Mouse (Mus musculus) liver, embryonic 11.5 days (tissue): ENCODE measurements around the gene Cntnap1. TPM values are rescaled to one million over a fixed set of nuclear protein-coding genes. Genes with fewer than 3 reads are reported as not detected.

Experiments
- ATAC-seq: fragments of 200-750 bp; cut with Nextera tagmentation; replicated peaks from 2 replicates; pipeline ENCODE4 v1.8.0; 2017; ENCODE audit warnings: moderate number of reproducible peaks, mild to moderate bottlenecking, moderate TSS enrichment, moderate library complexity; ENCODE audit not compliant: low FRiP score
- DNase-seq: peaks from one replicate; pipeline ENCODE4 v3.0.0-alpha.2; 2017; ENCODE audit warnings: low spot score
- H3K27ac ChIP-seq: fragments of 300-500 bp; sonication (generic); 2 replicates; pipeline ENCODE4 v1.5.1; 2014; ENCODE audit warnings: mild to moderate bottlenecking, low read depth, low read length, control low read depth
- H3K27me3 ChIP-seq: fragments of 300-500 bp; sonication (generic); replicated peaks from 2 replicates; pipeline ENCODE4 v1.6.1; 2014; ENCODE audit warnings: low read length, mixed read lengths; ENCODE audit not compliant: control insufficient read depth, insufficient read depth
- H3K36me3 ChIP-seq: fragments of 300-500 bp; sonication (generic); 2 replicates; pipeline ENCODE4 v1.6.1; 2014; ENCODE audit warnings: mild to moderate bottlenecking, low read length, moderate library complexity, mixed read lengths; ENCODE audit not compliant: control insufficient read depth, insufficient read depth
- H3K4me1 ChIP-seq: fragments of 300-500 bp; sonication (generic); replicated peaks from 2 replicates; pipeline ENCODE4 v1.6.1; 2014; ENCODE audit warnings: low read length, mixed read lengths; ENCODE audit not compliant: control insufficient read depth, insufficient read depth
- H3K4me2 ChIP-seq: fragments of 300-500 bp; sonication (generic); 2 replicates; pipeline ENCODE4 v1.6.1; 2014; ENCODE audit warnings: mild to moderate bottlenecking, control low read depth, moderate library complexity
- H3K4me3 ChIP-seq: fragments of 300-500 bp; sonication (generic); 2 replicates; pipeline ENCODE4 v1.5.1; 2014; ENCODE audit warnings: low read depth, low read length, control low read depth
- H3K9ac ChIP-seq: fragments of 300-500 bp; sonication (generic); 2 replicates; pipeline ENCODE4 v1.6.1; 2014; ENCODE audit warnings: low read depth, low read length, control low read depth
- H3K9me3 ChIP-seq: fragments of 300-500 bp; sonication (generic); 2 replicates; pipeline ENCODE4 v1.6.1; 2016; ENCODE audit warnings: low read length, inconsistent platforms, mixed read lengths; ENCODE audit not compliant: control insufficient read depth
- WGBS: fragments of 180-500 bp; shearing (Covaris S2); extraction: QIAGEN DNeasy Blood & Tissue Kit; methylation state at CpG from one replicate; pipeline ENCODE4 v1.1.7; 2014; 5-methylcytosine and 5-hydroxymethylcytosine counted together
- polyA plus RNA-seq: library from polyadenylated mRNA; unstranded; fragments of >200 nt; fragmentation: Nextera tagmentation; extraction: Ambion mirVana; gene quantifications from 2 replicates; pipeline ENCODE4 v1.2.1, GENCODE M21; 2014

Cntnap1 gene
- polyA plus RNA-seq, 1 experiment from 2014 or later: 0.40 TPM

GRCm38 (mm10) chr11:101176933-101177773 lies 6.8 kb downstream of the Cntnap1 start:
- H3K4me2 ChIP-seq: no peak overlapping the region
- H3K9ac ChIP-seq: no peak overlapping the region
- H3K27me3 ChIP-seq: peaks cover 71% of the 10 kb centered on the region

DNA sequence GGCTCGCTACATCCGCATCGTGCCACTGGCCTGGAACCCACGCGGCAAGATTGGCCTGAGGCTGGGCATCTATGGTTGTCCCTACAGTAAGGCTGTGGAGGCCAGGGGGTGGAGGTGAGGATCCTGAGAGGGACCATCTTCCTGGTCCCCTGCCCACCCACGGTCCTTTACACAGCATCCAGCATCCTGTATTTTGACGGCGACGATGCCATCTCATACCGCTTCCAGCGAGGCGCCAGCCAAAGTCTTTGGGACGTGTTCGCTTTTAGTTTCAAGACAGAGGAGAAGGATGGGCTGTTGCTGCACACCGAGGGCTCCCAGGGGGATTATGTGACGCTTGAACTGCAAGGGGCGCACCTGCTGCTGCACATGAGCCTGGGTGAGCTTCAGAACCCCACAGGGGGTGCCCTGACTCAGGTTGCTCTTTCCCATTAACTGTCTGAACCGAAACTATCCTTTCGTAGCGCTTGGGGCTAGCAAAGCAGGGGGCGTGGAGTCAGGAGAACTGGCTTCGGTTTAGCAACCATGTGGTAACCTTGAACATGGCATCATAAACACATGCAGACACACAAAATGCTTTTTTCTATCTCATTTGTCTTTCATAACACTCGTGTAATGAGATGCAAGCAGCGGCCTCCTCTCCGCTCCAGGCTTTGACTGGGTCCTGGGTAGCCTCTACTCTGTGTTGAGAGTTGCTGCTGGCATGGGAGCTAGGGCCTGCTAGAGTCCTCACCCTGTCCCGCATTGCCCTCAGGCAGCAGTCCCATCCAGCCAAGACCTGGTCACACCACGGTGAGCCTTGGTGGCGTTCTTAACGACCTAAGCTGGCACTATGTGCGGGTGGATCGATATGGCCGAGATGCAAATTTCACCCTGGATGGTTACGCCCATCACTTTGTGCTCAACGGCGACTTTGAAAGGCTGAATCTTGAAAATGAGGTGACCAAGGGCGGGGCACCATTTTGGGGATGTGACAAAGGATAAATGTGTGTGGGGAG lies 8.0 kb downstream of the Cntnap1 start:
- WGBS: 59% methylated on average over 36 of the region's 36 CpGs
- DNase-seq (no peak), ATAC-seq (no peak)
- Histone ChIP-seq H3K27ac (no peak overlapping the region), H3K36me3 (no peaks in the 10 kb centered on the region), H3K4me1 (peaks cover 15% of the 10 kb centered on the region), H3K4me2 (no peak overlapping the region), H3K9ac (no peak overlapping the region), H3K4me3 (no peak overlapping the region), H3K9me3 (no peaks in the 10 kb centered on the region), H3K27me3 (peaks cover 66% of the 10 kb centered on the region)

More at GRCm38 (mm10) chr11:101176933-101177773, 6.8 kb downstream of the Cntnap1 start:
- H3K9me3 ChIP-seq: no peaks in the 10 kb centered on the region
- WGBS: 34% methylated on average over 22 of the region's 22 CpGs
- no peak overlapping the region for H3K27ac ChIP-seq
- ATAC-seq: no peak
- DNase-seq: no peak
- no peaks in the 10 kb centered on the region for H3K36me3 ChIP-seq
- peaks cover 25% of the 10 kb centered on the region for H3K4me1 ChIP-seq
- H3K4me3 ChIP-seq: no peak overlapping the region

GRCm38 (mm10) chr11:101179306-101179705 lies 9.0 kb downstream of the Cntnap1 start:
- peaks cover 60% of the 10 kb centered on the region for H3K27me3 ChIP-seq
- 83% methylated on average over 15 of the region's 15 CpGs for WGBS
- no peak for ATAC-seq

GRCm38 (mm10) chr11:101180261-101180660 lies 9.9 kb downstream of the Cntnap1 start:
- ATAC-seq (no peak), DNase-seq (no peak)
- Histone ChIP-seq H3K36me3 (no peaks in the 10 kb centered on the region), H3K9ac (no peak overlapping the region), H3K9me3 (no peaks in the 10 kb centered on the region), H3K27me3 (peaks cover 50% of the 10 kb centered on the region), H3K27ac (no peak overlapping the region), H3K4me3 (no peak overlapping the region), H3K4me2 (no peak overlapping the region), H3K4me1 (peaks cover 4% of the 10 kb centered on the region; the same call in 1 of the 2 replicates)
- WGBS: 70% methylated on average over 17 of the region's 17 CpGs

More at GRCm38 (mm10) chr11:101179306-101179705, 9.0 kb downstream of the Cntnap1 start:
- Histone ChIP-seq H3K4me2 (no peak overlapping the region), H3K27ac (no peak overlapping the region), H3K4me1 (peaks cover 6% of the 10 kb centered on the region), H3K4me3 (no peak overlapping the region), H3K36me3 (no peaks in the 10 kb centered on the region), H3K9ac (no peak overlapping the region), H3K9me3 (no peaks in the 10 kb centered on the region)
- no peak for DNase-seq

GRCm38 (mm10) chr11:101180846-101181740 lies 10.8 kb downstream of the Cntnap1 start:
- no peaks in the 10 kb centered on the region for H3K36me3 ChIP-seq
- peaks cover 4% of the 10 kb centered on the region; the same call in 1 of the 2 replicates for H3K4me1 ChIP-seq
- H3K4me2 ChIP-seq: no peak overlapping the region
- H3K9ac ChIP-seq: no peak overlapping the region
- 33% methylated on average over 10 of the region's 10 CpGs for WGBS
- H3K27ac ChIP-seq: no peak overlapping the region
- H3K27me3 ChIP-seq: peaks cover 42% of the 10 kb centered on the region
- no peak overlapping the region for H3K4me3 ChIP-seq
- no peak for ATAC-seq
- DNase-seq: no peak
- no peaks in the 10 kb centered on the region for H3K9me3 ChIP-seq

GRCm38 (mm10) chr11:101181961-101182360 lies 11.6 kb downstream of the Cntnap1 start:
- DNase-seq (no peak), ATAC-seq (no peak)
- Histone ChIP-seq H3K36me3 (no peaks in the 10 kb centered on the region; the same call in 1 of the 2 replicates), H3K4me3 (no peak overlapping the region), H3K9ac (no peak overlapping the region), H3K4me1 (no peaks in the 10 kb centered on the region), H3K9me3 (no peaks in the 10 kb centered on the region), H3K4me2 (no peak overlapping the region), H3K27me3 (peaks cover 33% of the 10 kb centered on the region), H3K27ac (no peak overlapping the region)
- WGBS: 88% methylated on average over 11 of the region's 11 CpGs

- Histone ChIP-seq H3K9me3 (no peaks in the 10 kb centered on the region), H3K9ac (no peak overlapping the region), H3K4me3 (no peak overlapping the region), H3K27me3 (peaks cover 24% of the 10 kb centered on the region), H3K27ac (no peak overlapping the region), H3K4me2 (no peak overlapping the region), H3K4me1 (no peaks in the 10 kb centered on the region), H3K36me3 (no peaks in the 10 kb centered on the region; the same call in 1 of the 2 replicates)
- ATAC-seq (no peak), DNase-seq (no peak)
- whole genome bisulfite sequencing: 80% methylated on average over 14 of the region's 14 CpGs
Observed at GRCm38 (mm10) chr11:101182771-101183517, 12.6 kb downstream of the Cntnap1 start.
